Mouse (Mus musculus) embryonic fibroblast, embryonic 13.5 days (primary cell): ENCODE results near the gene Egln3. TPM values are rescaled to one million over a fixed set of nuclear protein-coding genes. Genes with fewer than 3 reads are reported as not detected.

Experiments used
- H3K27ac ChIP-seq: 2 replicates; pipeline ENCODE4 v1.5.1; 2012; ENCODE audit warnings: low read length, control low read depth, inconsistent platforms; ENCODE audit not compliant: insufficient read depth
- H3K4me1 ChIP-seq: 2 replicates; pipeline ENCODE4 v1.6.1; 2011; ENCODE audit warnings: low read length; ENCODE audit not compliant: control insufficient read depth, insufficient read depth
- H3K4me3 ChIP-seq: 2 replicates; pipeline ENCODE4 v1.5.1; 2011; ENCODE audit warnings: mild to moderate bottlenecking, control low read depth, low read length; ENCODE audit not compliant: insufficient read depth
- CTCF ChIP-seq: IDR thresholded peaks from 2 replicates; pipeline ENCODE4 v1.5.1; 2011; ENCODE audit warnings: mild to moderate bottlenecking, control low read depth, low read length, moderate library complexity, borderline replicate concordance; ENCODE audit not compliant: insufficient read depth
- POLR2A ChIP-seq: IDR thresholded peaks from 2 replicates; pipeline ENCODE4 v1.6.1; 2011; ENCODE audit warnings: low read depth, mild to moderate bottlenecking, control low read depth, low read length, moderate library complexity
- polyA plus RNA-seq: library from polyadenylated mRNA; stranded (reverse); fragments of >200 nt; gene quantifications from 2 replicates; pipeline ENCODE4 v1.2.4, GENCODE M21; 2011; ENCODE audit warnings: low read depth; ENCODE audit not compliant: missing spikeins, insufficient read length

Egln3 gene
- polyA plus RNA-seq, 1 experiment = 6.6 TPM

DNA sequence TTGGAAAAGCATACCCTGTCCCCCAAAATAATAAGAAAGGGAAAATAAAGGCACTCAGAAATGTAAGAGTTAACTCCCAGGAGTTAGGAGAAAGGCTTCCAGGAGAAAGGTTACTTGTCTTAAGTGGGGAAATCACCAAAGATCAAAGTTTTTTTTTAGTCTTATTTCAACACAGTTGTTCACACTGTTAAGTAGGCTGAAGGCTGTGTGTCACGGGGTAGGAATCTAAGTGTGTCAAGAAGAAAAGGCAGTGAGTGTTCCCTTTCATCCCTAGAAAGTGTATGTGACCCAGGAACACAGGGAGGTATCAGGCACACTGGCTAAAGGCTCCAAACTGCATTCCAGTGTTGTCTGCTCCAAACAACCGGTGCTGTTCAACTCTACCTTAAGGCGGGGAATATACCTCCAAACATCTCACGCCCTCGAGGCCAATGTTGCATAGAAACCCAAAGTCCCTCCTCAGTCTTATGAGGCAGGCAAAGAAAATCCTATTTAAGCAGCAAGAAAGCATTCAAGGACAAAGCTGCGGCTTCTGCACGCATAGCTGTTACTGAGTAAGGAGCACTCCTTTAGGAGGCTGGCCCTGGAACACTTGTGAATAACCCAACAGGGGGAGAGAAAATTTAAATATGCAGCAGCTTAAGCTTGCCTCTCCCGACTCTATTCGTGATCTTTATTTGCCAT lies 39.5 kb downstream of the Egln3 start:
- H3K4me3 ChIP-seq = no peak overlapping the region
- H3K27ac ChIP-seq = no peak overlapping the region
- peaks cover 2% of the 10 kb centered on the region; the same call in 1 of the 2 replicates for H3K4me1 ChIP-seq
- TF ChIP-seq POLR2A = no peak
- TF ChIP-seq CTCF = no peak

DNA sequence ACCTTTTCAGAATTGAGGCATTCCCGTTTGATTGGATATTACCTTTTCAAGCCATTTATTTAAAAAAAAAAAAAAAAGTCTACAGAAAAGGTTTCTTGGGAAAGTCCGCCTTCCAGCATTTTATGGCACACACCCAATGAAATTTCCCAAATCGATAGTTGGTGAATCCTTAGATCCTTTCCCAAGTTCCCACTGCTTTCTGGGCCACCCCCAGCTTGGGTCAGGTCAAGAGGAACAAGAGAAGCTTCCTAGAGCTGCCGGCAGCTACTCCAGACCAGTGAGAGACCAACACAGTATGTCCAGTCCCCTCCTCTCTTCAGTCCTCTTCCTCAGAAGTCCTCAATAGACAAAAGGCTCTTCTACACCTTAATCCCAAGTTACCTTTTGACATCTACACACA lies 40.5 kb downstream of the Egln3 start:
- no peak overlapping the region for H3K4me3 ChIP-seq
- TF ChIP-seq CTCF (no peak), POLR2A (no peak)
- H3K27ac ChIP-seq = no peak overlapping the region
- peaks cover 2% of the 10 kb centered on the region; the same call in 1 of the 2 replicates for H3K4me1 ChIP-seq

- TF ChIP-seq CTCF (no peak), POLR2A (peak; percentile 38; the same call in 1 of the 2 replicates)
- Histone ChIP-seq H3K4me3 (peak overlapping the region; percentile 11; the same call in 1 of the 2 replicates), H3K4me1 (peaks cover 2% of the 10 kb centered on the region; the same call in 1 of the 2 replicates), H3K27ac (peak overlapping the region; percentile 80)
Observed at GRCm38 (mm10) chr12:54162637-54163131, 41.0 kb downstream of the Egln3 start.

DNA sequence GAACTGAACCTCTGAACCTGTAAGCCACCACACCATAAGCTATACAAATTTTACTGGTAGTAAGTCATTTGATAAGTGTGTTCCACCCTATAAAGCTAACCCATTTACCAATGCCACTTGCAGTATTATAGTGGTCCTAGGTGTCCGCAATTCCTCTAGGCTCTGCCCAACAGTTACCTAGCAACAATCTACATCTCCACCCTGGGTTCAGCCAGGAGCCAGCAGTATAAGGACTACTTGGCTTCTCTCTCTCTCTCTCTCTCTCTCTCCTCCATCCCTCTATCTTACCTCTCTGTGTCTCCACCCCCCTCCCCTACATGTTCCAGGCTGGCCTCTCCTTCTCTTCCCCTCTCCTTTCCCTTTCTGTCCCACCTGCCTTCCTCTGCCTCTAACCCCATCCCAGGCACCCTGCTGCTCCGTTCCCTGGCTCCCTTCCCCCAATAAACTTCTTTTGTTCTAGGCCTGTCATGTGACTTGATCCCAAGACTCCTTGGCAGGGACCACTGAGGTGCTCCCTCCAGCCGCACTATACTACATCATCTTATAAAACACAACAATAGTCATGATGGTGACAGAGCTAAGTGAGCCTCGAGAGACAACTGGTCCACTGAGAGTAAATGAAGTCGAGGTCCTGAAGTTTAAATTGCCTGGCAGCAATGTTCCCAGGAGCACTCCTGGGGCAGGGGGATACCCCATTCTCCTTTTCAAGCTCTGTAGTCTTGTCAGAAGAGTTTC lies 42.0 kb downstream of the Egln3 start:
- Histone ChIP-seq H3K4me1 (peaks cover 2% of the 10 kb centered on the region; the same call in 1 of the 2 replicates), H3K4me3 (no peak overlapping the region), H3K27ac (no peak overlapping the region)
- no peak for TF ChIP-seq POLR2A
- no peak for TF ChIP-seq CTCF

DNA sequence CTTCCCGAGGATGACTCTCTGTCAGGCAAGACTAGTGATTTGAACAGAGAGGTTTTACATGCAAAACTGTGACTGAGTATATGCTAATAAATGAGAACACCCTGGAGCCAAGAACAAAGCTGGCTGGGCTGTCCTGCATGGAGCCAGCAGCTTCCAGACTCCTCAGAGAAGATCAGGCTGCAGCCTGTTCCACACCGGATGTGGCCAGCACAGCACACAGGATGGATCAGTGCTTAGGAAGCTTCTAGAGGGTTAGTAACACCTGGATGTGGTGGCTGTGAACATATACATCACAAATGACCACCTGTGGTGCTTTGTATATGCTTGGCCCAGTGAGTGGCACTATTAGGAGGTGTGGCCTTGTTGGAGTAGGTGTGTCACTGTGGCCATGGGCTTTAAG lies 43.4 kb downstream of the Egln3 start:
- Histone ChIP-seq H3K4me3 (no peak overlapping the region), H3K4me1 (peaks cover 2% of the 10 kb centered on the region; the same call in 1 of the 2 replicates), H3K27ac (no peak overlapping the region)
- TF ChIP-seq POLR2A (no peak), CTCF (no peak)

DNA sequence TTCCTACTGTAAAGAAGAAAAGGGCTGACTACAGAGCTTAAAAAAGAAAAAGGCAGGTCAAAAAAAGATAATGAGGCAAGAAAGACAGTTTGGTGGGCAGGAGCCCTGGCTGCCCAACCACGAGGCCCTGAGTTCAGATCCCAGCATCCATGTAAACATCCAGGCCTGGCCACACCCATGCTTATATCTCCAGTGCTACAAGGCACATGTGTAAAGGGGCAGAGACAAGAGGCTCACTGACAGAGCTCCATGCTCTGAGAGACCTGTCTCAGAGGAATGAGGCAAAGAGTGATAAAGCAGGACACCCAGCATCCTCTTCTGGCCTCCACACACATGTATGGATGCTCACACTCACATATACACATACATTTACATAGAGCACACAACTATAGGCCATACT lies 48.9 kb downstream of the Egln3 start:
- H3K27ac ChIP-seq = no peak overlapping the region
- H3K4me3 ChIP-seq = no peak overlapping the region
- no peaks in the 10 kb centered on the region for H3K4me1 ChIP-seq
- TF ChIP-seq CTCF = no peak

- no peak overlapping the region for H3K4me3 ChIP-seq
- TF ChIP-seq CTCF (no peak), POLR2A (no peak)
- H3K27ac ChIP-seq = no peak overlapping the region
Observed at GRCm38 (mm10) chr12:54146943-54147556, 56.6 kb downstream of the Egln3 start.

More at GRCm38 (mm10) chr12:54146943-54147556, 56.6 kb downstream of the Egln3 start:
- no peaks in the 10 kb centered on the region for H3K4me1 ChIP-seq
